Mouse (Mus musculus) G1E (cell line): ENCODE results near the gene Chst11.

ENCODE experiments used
- CTCF ChIP-seq: IDR thresholded peaks from 2 replicates; pipeline ENCODE4 v1.5.1; 2012; ENCODE audit warnings: low read depth, low read length, inconsistent platforms, mixed read lengths
- GATA1 ChIP-seq: IDR thresholded peaks from 2 replicates; pipeline ENCODE4 v1.6.1; 2012; ENCODE audit warnings: borderline replicate concordance, low read length, inconsistent platforms, mixed read lengths
- GATA2 ChIP-seq: IDR thresholded peaks from 2 replicates; pipeline ENCODE4 v1.6.1; 2012; ENCODE audit warnings: low read depth, low read length, inconsistent platforms, borderline replicate concordance
- POLR2AphosphoS5 ChIP-seq: IDR thresholded peaks from 2 replicates; pipeline ENCODE4 v1.6.1; 2012; ENCODE audit warnings: low read depth, low read length, inconsistent platforms; ENCODE audit not compliant: insufficient replicate concordance

DNA sequence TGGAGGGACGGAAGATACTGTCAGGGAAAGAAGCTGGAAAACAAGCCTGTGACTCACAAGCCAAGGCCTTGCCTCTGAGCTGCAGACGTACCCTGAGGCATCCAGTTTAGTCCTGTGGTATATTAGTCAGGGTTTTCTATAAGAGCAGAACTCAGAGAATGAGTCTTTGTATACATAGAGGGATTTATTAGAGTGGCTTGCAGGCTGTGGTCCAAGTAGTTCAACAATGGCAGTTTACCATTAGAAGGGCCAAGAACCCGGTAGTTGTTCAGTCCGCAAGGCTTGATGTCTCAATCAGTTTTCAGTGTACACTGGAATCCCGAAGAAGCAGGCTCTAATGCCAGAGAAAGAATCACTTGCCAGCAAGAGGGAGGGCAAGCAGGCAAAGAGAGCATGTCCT is 192.9 kb downstream of the Chst11 start:
- TF ChIP-seq POLR2AphosphoS5, result no peak
- TF ChIP-seq CTCF, result no peak
- no peak for TF ChIP-seq GATA1
- TF ChIP-seq GATA2, result no peak
